Mouse (Mus musculus) embryonic facial prominence, embryonic 15.5 days (tissue): ENCODE results near the gene E130218I03Rik. TPM values are rescaled to one million over a fixed set of nuclear protein-coding genes. Genes with fewer than 3 reads are reported as not detected.
A peak's percentile ranks its signal among the peaks of the same experiment; 100 is the strongest.

Experiments used
- ATAC-seq: fragments of 200-750 bp; cut with Nextera tagmentation; 2 replicates; pipeline ENCODE4 v1.8.0; 2017; ENCODE audit warnings: low read depth, moderate TSS enrichment; ENCODE audit not compliant: insufficient number of reproducible peaks, low FRiP score, low TSS enrichment
- H3K27ac ChIP-seq: fragments of 300-500 bp; sonication (generic); replicated peaks from 2 replicates; pipeline ENCODE4 v1.5.1; 2015; ENCODE audit warnings: mild to moderate bottlenecking, inconsistent platforms
- H3K27me3 ChIP-seq: fragments of 300-500 bp; sonication (generic); 2 replicates; pipeline ENCODE4 v1.6.1; 2015; ENCODE audit warnings: inconsistent platforms
- H3K36me3 ChIP-seq: fragments of 300-500 bp; sonication (generic); 2 replicates; pipeline ENCODE4 v1.6.1; 2015; ENCODE audit warnings: mild to moderate bottlenecking, inconsistent platforms
- H3K4me1 ChIP-seq: fragments of 300-500 bp; sonication (generic); 2 replicates; pipeline ENCODE4 v1.6.1; 2015; ENCODE audit warnings: inconsistent platforms
- H3K4me2 ChIP-seq: fragments of 300-500 bp; sonication (generic); replicated peaks from 2 replicates; pipeline ENCODE4 v1.6.1; 2015; ENCODE audit warnings: mild to moderate bottlenecking, inconsistent platforms
- H3K4me3 ChIP-seq: fragments of 300-500 bp; sonication (generic); replicated peaks from 2 replicates; pipeline ENCODE4 v1.5.1; 2015; ENCODE audit warnings: mild to moderate bottlenecking, inconsistent platforms
- H3K9ac ChIP-seq: fragments of 300-500 bp; sonication (generic); 2 replicates; pipeline ENCODE4 v1.6.1; 2015; ENCODE audit warnings: inconsistent platforms
- H3K9me3 ChIP-seq: fragments of 300-500 bp; sonication (generic); replicated peaks from 2 replicates; pipeline ENCODE4 v1.6.1; 2016; ENCODE audit warnings: inconsistent platforms
- WGBS: fragments of 180-500 bp; shearing (Covaris S2); methylation state at CpG from one replicate; pipeline ENCODE4 v1.1.7; 2015; 5-methylcytosine and 5-hydroxymethylcytosine counted together
- polyA plus RNA-seq: library from polyadenylated mRNA; unstranded; fragments of >200 nt; fragmentation: Nextera tagmentation; extraction: Ambion mirVana; gene quantifications from 2 replicates; pipeline ENCODE4 v1.2.1, GENCODE M21; 2015

Gene E130218I03Rik
- polyA plus RNA-seq, 1 experiment from 2014 or later: 0.33 TPM

- Histone ChIP-seq H3K9ac (no peak overlapping the region), H3K36me3 (no peaks in the 10 kb centered on the region), H3K27me3 (peaks cover 10% of the 10 kb centered on the region; the same call in 1 of the 2 replicates), H3K9me3 (no peaks in the 10 kb centered on the region), H3K4me2 (no peak overlapping the region), H3K4me3 (no peak overlapping the region), H3K27ac (no peak overlapping the region), H3K4me1 (peaks cover 12% of the 10 kb centered on the region)
- peak; percentile 49; the same call in 1 of the 2 replicates for ATAC-seq
- 68% methylated on average over 18 of the region's 18 CpGs for WGBS
Measured at GRCm38 (mm10) chr4:134293061-134293691, 49.7 kb downstream of the E130218I03Rik start.

GRCm38 (mm10) chr4:134293692-134294163 lies 50.3 kb downstream of the E130218I03Rik start:
- no peak overlapping the region for H3K27ac ChIP-seq
- peaks cover 10% of the 10 kb centered on the region; the same call in 1 of the 2 replicates for H3K27me3 ChIP-seq
- H3K9me3 ChIP-seq: no peaks in the 10 kb centered on the region
- no peak overlapping the region for H3K4me3 ChIP-seq
- ATAC-seq: peak; percentile 44; the same call in 1 of the 2 replicates
- H3K9ac ChIP-seq: no peak overlapping the region
- H3K4me2 ChIP-seq: no peak overlapping the region
- 68% methylated on average over 9 of the region's 9 CpGs for WGBS
- no peaks in the 10 kb centered on the region for H3K36me3 ChIP-seq
- H3K4me1 ChIP-seq: 0 out of 2 replicates have a peak, but pooled peaks cover 6% of the 10 kb centered on the region

Other genes starting within 250 kb of the E130218I03Rik start
- 44.2 and 44.5 TPM in 2 replicates for gene Dhdds, start 242.7 kb upstream of the E130218I03Rik start, polyA plus RNA-seq
- gene Lin28a, start 224.8 kb upstream of the E130218I03Rik start, polyA plus RNA-seq: not detected in 2 replicates
- gene Zfp683, start 189.8 kb upstream of the E130218I03Rik start, polyA plus RNA-seq: not detected in 2 replicates
- 12.4 and 16.7 TPM in 2 replicates for gene Crybg2, start 182.8 kb upstream of the E130218I03Rik start, polyA plus RNA-seq
- 17.1 and 17.9 TPM in 2 replicates for gene Cd52, start 148.6 kb upstream of the E130218I03Rik start, polyA plus RNA-seq
- 16.9 and 23.7 TPM in 2 replicates for gene Ubxn11, start 141.1 kb upstream of the E130218I03Rik start, polyA plus RNA-seq
- gene Sh3bgrl3, start 114.9 kb upstream of the E130218I03Rik start, polyA plus RNA-seq: 470 and 490 TPM in 2 replicates
- 37.4 and 41.8 TPM in 2 replicates for gene Cep85, start 56.5 kb upstream of the E130218I03Rik start, polyA plus RNA-seq
- 0.07 and 0.20 TPM in 2 replicates for gene Gm7534, start 40.7 kb upstream of the E130218I03Rik start, polyA plus RNA-seq
- 0.19 TPM in 1 of 2 replicates, not detected in the other for gene Catsper4, start 16.3 kb upstream of the E130218I03Rik start, polyA plus RNA-seq
- 6.1 and 6.7 TPM in 2 replicates for gene Cnksr1, start 5.3 kb upstream of the E130218I03Rik start, polyA plus RNA-seq
- 16.8 and 17.2 TPM in 2 replicates for gene Zfp593, start 1.9 kb downstream of the E130218I03Rik start, polyA plus RNA-seq
- not detected in 2 replicates for gene Gm30191, start 3.3 kb downstream of the E130218I03Rik start, polyA plus RNA-seq
- 6.7 and 6.8 TPM in 2 replicates for gene Grrp1, start 10.4 kb downstream of the E130218I03Rik start, polyA plus RNA-seq
- gene Pdik1l, start 44.2 kb downstream of the E130218I03Rik start, polyA plus RNA-seq: 17.6 and 19.5 TPM in 2 replicates
- 6.3 and 9.4 TPM in 2 replicates for gene Trim63, start 71.5 kb downstream of the E130218I03Rik start, polyA plus RNA-seq
- 1.6 and 2.3 TPM in 2 replicates for gene Slc30a2, start 99.5 kb downstream of the E130218I03Rik start, polyA plus RNA-seq
- 4.1 and 4.5 TPM in 2 replicates for gene Extl1, start 140.2 kb downstream of the E130218I03Rik start, polyA plus RNA-seq
- gene Pafah2, start 152.7 kb downstream of the E130218I03Rik start, polyA plus RNA-seq: 15.7 and 17.7 TPM in 2 replicates
- 1,403 and 1,438 TPM in 2 replicates for gene Stmn1, start 224.7 kb downstream of the E130218I03Rik start, polyA plus RNA-seq